Mouse (Mus musculus) lung, postnatal 0 days (tissue): ENCODE data around the gene Rin1.

Experiments
- CTCF ChIP-seq: IDR thresholded peaks from 2 replicates; pipeline ENCODE4 v1.5.1; 2016; ENCODE audit warnings: antibody characterized with exemption, mild to moderate bottlenecking
- EP300 ChIP-seq: IDR thresholded peaks from 2 replicates; pipeline ENCODE4 v1.6.1; 2016; ENCODE audit warnings: antibody characterized with exemption, mild to moderate bottlenecking, control low read depth

GRCm38 (mm10) chr19:5060365-5061330 lies 10.4 kb downstream of the Rin1 start:
- TF ChIP-seq CTCF (no peak), EP300 (no peak)
